Mouse (Mus musculus): ENCODE results near the gene 6430548M08Rik.

DNA sequence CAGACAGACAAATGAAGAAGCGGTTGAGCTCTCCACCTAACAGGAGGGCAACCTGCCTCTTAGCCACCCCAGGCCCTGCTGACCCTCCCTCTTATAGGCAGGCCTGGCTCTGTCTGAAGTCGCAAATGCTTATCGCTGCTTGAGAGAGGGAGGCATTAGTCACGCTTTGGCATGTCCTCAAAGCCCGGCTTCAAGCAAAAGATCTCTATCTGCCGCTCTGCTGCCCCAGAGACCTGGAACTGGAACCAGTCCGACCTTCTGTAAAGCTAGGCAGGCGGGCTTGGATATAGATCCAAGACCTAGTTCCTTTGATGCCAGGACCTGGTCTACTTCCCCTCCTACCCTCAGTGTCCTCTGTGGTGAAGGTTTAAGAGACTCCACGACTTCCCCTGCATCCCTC is 41.7 kb upstream of the 6430548M08Rik start:
- TF ChIP-seq POU5F1 (IDR thresholded peaks at IDR 0.05; ENCODE audit: borderline replicate concordance, low read length): no peak
- TF ChIP-seq CTCF (conservative IDR thresholded peaks at IDR 0.05; ENCODE audit: low read length): no peak

Measured in E14TG2a.4 (cell line).